Mouse (Mus musculus) cerebellum, adult (tissue): ENCODE measurements around the gene Gm12184.
"Not testable (repeated sequence)": the region's sequence is repeated elsewhere in the genome, so short reads cannot be mapped to it uniquely, and the experiment has no call there.

Experiments
- ATAC-seq: cut with Nextera tagmentation; 2 replicates; pipeline ENCODE4 v1.9.2; 2017; ENCODE audit warnings: mild to moderate bottlenecking, moderate library complexity, mixed read lengths; ENCODE audit not compliant: insufficient number of reproducible peaks, low FRiP score, low TSS enrichment

Gene Gm12184

DNA sequence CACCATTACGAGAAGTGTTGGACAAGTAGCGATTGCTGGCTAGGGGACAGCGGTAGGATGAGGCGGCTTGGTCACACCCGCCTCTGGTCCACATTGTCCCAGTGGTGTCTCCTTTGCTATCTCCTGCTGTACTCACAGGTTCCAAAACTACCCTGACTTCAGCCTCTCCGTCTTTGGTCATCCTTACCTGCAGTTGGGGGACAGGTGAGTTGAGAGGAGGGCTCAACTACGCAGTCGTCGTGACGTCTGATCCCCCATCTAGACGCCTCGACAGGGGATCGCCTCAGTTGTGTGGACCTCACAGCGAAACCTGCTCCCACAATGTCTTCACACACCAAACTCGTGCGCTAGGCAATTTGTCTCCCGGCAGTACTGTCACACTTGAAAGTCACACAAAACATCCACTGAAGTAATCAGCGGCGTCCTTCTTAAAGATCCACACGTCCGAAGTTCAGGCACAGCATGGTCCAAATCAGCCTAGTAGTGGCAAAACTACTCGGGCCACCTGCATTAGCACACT lies 2.1 kb downstream of the Gm12184 start:
- no peak for ATAC-seq

DNA sequence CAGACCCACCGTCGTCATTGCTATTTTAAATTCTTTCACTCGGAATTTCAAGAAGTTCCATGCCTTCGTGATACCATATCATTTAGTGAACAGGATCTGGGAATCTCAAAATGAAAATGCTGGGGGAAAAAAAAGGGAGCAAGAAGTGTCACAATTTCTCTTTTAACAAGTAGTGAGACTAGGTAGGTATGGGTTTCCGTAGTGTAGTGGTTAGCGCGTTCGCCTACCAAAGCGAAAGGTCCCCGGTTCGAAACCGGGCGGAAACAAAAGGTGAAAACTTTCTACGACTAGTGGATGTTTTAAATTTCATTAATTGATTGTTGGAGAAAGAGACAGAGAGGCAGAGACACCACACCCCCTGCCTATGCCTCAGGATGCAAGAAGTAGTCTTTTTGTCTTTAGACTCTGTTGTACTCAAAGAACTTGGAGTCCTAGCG lies 2.9 kb downstream of the Gm12184 start:
- no peak; the same call in 1 of the 2 replicates for ATAC-seq

DNA sequence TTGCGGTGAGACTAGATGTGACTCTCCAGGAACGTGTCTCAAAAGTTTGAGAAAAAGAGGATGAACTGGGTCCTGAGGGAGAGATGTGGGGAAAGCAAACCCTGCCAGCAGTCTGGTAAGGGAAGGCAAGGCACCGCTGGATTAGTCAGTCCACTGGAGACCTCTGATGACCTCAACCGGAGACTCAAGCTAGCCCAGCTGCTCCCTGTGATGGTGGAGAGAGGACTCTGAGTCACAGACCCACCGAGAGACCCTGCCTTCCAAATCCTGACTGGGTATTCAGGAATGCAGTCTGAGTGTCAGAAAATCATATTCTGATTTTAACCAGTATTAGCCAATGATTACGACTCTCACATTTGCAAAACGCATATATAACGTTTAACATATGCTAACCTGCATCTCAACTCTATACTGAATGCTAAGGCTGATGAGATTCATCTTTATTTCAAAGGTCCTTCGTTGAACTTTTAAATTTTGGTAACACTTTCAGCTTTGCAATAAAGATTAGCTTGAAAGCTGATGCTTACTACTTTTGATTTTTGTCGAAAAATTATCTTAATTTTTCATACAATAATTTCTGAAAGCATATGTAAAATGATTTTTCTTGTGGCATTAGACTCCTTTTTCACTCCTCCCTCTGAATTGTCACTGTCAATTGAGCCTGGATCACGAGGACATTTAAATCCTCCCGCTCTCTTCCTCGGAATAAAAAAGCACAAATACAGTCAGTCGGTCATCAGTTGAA lies 3.5 kb downstream of the Gm12184 start:
- ATAC-seq = no peak

DNA sequence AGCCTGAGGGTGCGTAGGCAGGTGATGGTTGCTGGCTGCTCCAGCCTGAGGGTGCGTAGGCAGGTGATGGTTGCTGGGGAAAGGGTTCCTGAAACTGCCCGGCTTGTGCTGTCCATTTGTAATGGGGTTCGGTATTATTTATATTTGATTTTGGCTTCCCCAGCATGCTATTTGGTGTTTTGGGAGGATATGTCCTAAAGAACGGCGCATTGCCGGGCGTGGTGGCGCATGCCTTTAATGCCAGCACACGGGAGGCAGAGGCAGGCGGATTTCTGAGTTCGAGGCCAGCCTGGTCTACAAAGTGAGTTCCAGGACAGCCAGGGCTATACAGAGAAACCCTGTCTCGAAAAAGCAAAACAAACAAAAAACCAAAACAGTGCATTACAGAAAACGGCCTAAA lies 5.2 kb downstream of the Gm12184 start:
- ATAC-seq = not testable (repeated sequence)

DNA sequence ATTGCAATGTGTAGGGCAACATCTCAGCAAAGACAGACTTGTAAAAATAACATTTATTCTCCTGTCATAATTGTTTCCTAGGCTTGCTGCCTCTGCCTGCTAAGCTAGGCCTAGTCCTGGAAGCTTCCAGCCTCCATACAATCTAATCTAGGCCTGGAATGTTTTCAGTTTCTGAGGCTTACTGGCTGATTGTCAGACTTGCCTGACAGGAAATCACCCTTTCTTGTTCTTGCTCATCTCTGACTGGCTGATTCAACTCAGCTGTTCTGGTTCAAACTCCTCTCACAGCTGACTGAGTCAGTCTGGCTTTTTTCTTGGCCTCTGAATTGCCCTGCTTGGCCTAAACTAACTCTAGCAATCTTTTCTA lies 6.2 kb downstream of the Gm12184 start:
- ATAC-seq = no peak

DNA sequence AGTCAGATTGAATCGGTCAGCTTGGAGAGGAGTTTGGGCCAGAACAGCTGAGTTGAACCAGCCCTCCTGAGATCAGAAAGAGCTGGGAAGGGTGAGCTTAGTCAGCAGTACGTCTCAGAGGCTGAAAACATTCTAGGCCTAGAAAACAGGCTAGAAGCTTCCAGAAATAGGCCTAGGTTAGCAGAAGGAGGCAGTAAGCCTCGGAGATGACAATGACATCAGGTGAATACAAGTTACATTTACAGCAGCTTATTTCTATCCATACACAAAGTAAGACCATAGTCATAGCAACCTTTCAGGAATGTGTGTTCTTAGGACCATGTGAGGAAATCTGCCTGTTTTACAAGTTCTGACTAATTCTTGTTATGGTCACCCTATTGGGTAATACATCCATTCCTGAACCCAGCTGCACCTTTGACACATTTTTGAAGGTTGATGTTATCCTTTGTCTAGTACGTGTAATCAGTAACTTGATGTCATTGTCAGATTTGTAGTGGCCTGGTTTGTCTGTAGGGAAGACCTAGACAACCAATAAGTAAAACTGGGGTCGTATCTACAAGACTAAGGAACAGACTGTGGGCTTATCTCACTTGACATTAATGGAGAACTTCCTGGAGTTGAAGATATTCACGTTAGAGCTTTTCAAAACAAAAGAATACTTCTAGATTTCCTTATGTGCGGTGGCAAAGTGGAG lies 6.7 kb downstream of the Gm12184 start:
- ATAC-seq = no peak

DNA sequence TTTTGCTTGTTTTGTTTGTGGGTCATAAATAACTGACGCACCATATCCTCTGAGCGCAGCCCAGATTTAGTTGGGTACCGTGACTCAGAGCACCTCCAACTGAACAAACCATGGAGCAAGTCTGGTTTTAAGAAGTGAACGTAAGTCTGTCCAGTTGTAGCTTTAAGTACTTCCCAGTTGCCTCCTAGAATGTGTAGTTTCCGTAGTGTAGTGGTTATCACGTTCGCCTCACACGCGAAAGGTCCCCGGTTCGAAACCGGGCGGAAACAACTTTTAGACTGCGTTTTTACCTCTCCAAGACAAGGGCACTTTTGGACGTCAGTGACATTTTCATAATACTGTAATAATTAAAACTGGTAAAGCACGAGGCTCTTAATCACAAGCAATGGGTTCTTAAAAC lies 8.1 kb downstream of the Gm12184 start:
- peak; percentile 41; the same call in 1 of the 2 replicates for ATAC-seq

DNA sequence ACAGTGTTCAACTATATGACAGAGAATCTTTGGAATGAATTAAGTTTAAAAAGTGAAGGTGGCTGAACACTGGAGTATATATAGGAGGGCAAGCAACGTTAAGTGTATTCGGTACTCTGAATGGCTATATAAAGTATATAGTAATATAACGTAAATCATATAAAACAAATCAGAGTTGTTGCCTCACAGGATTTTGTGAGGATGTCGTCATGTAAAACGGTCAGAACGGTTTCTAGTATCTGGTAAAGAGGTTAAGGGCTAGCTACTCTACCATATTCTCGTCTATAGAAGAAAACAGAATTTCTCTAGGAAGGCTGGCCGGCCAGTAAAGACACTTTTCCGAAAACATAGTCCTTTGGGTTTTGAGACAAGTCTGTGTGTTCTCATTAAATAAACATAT lies 8.7 kb downstream of the Gm12184 start:
- no peak for ATAC-seq

DNA sequence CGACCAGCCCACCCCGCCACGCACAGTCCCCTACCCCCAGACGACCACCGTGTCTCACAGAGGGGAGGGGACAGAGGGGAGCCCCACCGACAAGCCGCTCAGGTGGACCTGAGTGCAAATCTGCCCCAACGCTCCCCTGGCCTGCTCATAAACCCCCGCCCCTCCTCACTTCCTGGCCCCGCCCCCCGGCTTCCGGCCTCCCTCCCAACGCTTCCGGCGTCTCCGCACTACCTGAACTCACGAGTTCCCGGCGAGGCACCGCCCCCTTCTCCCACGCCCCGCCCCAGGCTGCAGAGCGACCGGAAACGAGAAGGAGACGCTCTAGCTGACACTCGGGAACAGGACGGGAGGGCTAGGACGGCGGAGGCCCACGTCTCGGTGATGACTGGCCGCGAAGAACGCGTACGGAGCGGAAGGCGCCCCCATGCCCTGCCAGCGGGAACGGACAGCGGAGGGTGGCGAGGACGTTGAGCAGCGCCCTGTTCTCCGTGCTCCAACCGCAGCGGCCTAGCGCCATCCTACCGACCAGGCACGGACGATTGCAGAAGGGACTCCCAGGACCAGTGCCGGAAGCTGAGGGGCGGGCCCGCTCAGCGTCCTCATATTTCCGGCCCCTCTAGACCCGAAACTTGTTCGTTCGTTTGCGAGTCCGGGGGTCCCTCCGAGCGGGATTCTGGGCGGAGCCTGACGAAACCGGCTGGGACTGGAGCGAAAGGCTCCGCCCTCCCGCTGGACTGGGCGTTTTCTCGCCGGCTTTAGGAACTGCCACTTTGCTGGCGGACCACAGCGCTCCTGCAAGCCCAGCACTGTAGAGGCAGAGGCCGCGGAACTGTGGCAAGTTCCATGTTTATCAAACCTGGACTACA lies 9.4 kb downstream of the Gm12184 start, which contains the start of gene Trim41:
Trim41 (minus strand) TSS at position 554 of the 866 bp plus-strand sequence.
- ATAC-seq = peak; percentile 92

DNA sequence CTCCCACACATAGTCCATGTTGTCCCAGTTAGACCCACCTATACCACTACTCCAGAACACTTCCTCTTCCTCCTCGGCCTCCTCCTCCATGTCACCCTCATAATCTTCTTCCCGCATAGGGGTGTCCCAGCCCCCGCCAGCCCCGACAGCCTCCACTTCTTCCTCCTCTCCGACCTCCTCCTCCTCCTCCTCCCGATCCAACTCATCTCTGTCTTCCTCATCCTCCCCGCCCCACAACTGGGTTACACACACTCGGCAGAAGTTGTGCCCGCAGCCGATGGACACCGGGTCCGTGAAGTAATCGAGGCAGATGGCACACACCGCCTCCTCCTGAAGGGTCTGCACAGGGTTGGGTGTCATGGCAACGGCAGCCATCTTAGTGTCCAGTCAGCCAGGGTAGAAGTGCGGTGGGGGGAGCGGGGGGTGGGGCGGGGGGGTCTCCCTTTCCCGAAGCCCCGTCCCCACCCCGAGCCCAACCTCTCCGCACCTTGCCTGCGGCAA lies 10.1 kb downstream of the Gm12184 start:
- no peak for ATAC-seq

DNA sequence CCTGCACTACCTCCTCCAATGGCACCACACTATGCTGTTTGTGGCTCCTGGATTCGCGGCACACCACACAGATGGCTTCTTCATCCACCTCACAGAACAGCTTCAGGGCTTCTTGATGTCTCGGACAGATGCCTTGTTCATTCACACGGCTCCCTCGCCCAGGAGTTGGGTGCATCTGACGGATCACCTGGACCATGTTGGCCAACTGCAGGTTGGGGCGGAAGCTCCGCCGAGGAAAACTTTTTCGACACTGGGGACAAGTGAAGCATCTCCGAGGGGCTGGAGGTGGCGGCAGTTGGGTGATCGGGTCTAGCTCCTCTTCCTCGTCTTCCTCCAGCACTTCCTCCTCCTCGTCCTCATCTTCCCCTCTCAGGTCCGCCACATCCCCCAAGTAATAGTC lies 10.6 kb downstream of the Gm12184 start:
- no peak for ATAC-seq

DNA sequence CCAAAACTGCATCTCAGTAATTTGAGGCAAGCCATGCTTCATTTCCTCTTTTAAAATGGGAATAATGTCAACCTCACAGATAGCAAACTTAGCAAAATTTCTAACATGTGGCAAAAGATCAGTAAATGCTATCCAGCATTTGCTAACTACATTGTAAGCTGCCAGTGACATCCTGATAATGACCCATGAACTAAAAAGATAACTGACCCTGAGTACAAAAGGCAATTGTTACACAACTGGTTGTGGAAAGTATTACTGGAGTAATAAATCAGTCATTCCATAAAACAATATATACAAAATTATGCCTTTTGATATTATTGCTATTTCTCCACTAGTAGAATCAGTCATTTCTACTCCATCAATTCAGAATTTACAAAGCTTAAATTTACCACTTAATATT lies 12.7 kb downstream of the Gm12184 start:
- no peak for ATAC-seq

DNA sequence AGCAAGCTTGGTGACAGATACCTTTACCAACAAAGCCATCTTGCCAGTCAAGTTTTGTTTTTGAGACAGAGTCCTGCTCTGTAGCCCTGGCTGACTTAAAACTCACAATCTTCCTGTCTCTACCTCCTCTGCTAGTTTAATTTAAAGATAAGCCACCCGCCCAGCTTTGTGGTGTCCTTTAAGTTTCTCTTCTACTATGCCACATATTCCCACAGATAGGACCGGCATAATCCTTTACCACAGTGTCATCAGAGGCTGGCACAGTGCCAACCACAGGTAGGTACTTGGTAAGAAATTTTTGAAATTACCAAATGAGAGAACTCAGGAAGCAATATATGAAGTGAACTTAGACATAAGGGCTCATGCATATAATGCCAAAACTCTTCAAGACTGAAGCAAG lies 16.3 kb downstream of the Gm12184 start:
- ATAC-seq = no peak

DNA sequence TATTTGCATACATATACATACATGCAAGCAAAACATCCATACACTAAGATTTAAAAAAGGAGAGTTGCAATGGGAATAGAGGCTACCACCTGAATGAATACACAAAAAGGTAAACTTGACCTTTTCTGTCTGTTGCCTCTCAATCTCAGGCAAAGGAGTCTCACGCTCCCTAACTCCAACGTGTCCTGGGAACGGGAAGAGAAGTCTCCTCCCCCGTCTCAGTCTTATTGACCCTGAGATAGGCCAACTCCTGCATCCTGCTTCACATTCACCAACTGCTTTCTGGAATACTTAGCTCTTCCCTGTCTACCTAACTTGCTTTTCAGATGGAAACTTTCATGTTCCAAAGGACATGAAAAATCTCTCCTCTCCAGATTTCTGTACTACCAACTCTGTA lies 17.0 kb downstream of the Gm12184 start:
- no peak for ATAC-seq

DNA sequence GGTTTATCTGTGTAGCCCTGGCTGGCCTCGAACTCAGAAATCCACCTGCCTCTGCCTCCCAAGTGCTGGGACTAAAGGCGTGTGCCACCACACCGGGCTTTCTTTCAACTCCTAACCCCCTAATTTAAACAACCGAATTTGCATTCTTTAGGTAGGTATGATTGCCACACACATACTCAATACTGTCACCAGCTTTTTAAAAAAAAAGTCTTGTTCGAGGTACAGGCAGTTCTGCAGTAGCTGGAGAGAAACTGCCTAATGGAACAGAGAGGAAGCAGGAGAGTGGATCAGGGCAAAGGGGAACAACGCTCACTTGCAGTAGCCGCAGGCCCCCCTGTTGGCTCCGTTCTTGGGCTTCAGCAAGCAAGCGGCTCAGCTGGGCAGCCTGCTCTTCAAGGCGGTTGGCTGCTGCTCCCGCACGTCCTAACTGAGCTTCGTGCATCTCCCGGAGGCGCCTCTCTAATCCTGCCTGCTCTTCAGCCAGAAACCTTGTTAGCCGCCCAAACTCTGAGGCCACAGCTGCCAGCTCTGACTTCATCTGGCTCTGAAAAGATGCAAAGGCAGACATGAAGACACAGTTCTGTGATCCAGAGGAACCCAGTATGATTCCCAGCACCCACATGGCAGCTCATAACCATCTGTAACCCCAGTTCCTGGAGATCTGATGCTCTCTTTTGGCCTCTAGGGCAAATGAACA lies 17.6 kb downstream of the Gm12184 start:
- no peak for ATAC-seq

DNA sequence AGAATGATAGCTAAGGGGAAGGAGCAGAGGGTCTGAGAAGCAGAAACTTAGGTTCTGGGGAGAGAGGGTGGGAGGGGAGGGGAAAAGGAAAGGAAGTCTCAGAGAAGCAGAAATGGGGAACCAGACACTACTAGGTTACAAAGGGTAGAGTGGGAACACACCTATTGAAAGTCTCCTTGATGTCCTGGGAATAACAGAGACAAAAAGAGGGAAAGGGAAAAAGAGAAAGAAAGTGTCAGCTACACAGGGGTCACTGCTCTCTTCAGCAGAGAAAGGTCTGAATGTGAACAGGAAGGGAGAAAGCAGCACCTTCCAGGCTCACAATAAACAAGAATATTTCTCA lies 18.2 kb downstream of the Gm12184 start:
- no peak for ATAC-seq

DNA sequence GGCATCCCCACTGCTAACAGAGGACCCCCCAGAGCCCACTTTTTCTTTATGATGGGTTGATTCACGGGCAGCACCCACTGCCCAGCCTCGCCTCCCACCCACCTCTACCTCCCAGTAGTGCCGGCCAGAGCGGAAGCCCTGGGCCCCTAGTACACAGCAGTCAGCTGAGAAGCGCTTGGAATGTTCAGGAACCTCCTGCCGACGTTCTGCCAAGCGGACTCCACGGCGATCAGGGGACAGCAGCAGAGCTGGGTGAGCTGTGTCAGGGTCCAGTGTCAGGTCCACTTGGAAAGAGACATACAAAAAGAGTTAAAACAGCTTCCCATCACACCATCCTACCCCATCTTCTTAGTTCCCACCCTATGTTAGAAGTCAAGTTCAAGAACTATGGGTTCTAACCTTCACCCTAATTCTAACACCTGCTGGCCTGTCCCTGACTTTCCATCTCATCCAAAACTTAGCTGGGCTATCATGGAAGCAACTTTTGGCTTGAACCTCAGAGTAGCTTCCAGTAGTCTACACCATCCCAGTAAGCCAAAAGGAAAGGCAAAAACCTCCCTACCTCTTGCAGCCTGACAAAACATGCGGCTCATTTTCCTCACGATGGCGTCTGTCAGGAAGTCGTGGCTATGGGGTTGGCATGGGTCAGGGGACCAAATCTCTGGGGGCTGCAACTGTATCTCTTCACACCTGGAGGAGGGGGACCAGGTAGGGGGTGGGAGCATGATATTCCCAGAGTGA lies 18.7 kb downstream of the Gm12184 start:
- no peak for ATAC-seq

DNA sequence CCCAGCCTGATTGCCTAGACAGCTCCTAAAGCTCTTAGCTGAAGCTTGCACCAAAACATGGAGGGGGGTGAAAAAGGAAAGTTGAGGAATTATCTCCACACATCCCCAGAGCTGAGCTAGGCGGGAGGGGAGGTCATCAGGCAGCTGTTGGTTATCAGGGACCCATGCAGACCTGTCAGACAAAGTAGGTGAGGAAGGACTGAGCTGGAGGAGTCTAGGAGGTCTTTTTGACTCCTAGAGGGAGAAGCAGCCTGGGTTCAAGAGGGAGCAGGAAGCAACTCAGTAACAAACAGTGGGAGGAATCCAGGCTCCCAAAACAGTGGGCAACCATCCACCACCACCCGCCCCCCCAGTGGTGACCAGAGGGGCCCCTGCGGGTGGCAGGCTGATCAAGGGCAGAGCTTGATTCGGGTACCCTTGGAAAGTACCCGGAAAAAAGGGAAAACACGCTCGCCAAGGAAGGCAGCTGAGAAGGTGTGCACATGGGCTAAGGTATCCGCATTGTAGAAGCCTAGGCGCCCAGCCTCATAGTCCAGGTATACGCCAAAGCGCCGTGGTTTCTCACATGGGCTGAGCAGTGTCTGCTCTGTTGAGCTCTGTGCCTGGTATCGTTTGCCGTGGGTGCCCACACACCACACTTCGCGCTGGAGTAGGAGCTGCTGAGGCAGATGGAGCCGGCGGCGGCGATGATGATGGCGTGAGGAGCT lies 19.4 kb downstream of the Gm12184 start:
- ATAC-seq = no peak

DNA sequence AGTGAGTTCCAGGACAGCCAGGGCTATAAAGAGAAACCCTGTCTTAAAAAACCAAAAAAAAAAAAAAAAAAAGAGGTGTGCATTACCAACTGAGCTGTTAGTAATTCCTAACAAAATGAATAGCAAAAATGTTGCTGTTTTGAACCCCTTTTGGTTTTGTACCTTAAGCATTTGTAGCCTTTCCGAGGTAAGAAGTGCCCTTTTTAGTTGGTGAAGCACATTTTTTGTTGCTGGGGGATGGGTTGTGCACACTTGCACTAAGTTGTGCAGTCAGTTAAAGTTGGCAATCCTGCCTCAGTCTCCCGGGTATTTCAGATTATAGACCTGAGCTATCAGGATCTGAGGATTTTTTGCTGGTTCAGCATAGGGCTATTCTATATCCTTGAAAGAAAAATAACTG lies 21.5 kb downstream of the Gm12184 start:
- no peak for ATAC-seq
